Mouse (Mus musculus): ENCODE measurements around the gene Tctex1d4. TPM values are rescaled to one million over a fixed set of nuclear protein-coding genes. Genes with fewer than 3 reads are reported as not detected.
A peak's percentile ranks its signal among the peaks of the same experiment; 100 is the strongest.

The Tctex1d4 gene
- polyA plus RNA-seq, 1 experiment from 2014 or later: 0.60 TPM

DNA sequence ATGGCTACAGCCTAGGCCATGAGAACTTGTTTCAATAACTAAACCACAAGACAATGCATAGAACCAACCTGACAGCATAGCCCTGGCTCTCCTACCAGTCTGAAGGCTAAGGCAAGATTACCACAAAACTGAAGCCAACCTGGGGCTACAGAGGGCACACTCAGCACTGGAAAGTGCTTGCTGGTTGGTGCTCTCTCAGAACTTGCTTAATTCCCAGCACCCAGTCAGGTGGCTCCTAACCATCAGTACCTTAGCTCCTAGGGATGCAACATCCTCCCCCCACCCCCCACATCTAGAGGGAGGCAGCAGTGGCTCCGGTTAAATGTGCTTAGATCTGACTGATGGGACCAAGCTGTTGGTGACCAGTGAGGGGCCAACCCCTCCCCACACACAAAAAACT, 24.8 kb downstream of the Tctex1d4 start:
- Histone ChIP-seq H3K9me3 (ENCODE audit: control insufficient read depth, low read length) (no peaks in the 10 kb centered on the region), H3K4me1 (replicated peaks; ENCODE audit: control insufficient read depth, insufficient read depth, low read length) (no peaks in the 10 kb centered on the region; the same call in none of the 2 replicates), H3K4me3 (ENCODE audit: low read depth, low read length) (no peak overlapping the region), H3K27ac (ENCODE audit: low read depth, low read length) (no peak overlapping the region), H3K36me3 (ENCODE audit: control insufficient read depth, insufficient read depth, low read length) (peaks cover 32% of the 10 kb centered on the region), H3K4me2 (replicated peaks; ENCODE audit: low read depth, low read length) (no peak overlapping the region), H3K27me3 (ENCODE audit: control insufficient read depth, insufficient read depth, low read length) (no peaks in the 10 kb centered on the region), H3K9ac (ENCODE audit: low read depth, low read length) (no peak overlapping the region)
- ATAC-seq (ENCODE audit: low FRiP score) (no peak), DNase-seq (ENCODE audit: low spot score) (no peak)
- 89% methylated on average over 1 of the region's 1 CpGs for WGBS

DNA sequence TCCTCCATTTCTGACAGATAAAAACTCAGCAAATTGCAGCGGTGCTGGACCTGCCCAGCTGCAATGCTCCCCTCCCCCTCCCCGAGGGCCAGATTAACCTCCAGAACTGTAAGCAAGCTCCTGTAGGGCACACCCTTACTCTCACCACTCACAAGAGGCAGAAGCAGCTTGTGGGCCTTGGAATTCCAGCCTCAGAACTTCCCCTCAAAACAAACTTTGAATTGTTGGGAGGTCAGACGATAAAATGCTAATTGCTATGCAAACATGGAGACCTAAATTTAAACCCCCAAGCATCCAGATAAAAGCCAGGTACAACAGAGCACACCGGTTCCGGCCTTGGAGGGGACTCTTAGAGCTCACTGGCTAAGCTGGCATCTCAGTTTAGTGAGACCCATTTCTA, 26.1 kb downstream of the Tctex1d4 start:
- DNase-seq (ENCODE audit: low spot score) (no peak), ATAC-seq (ENCODE audit: low FRiP score) (no peak)
- Histone ChIP-seq H3K27ac (ENCODE audit: low read depth, low read length) (no peak overlapping the region), H3K9me3 (ENCODE audit: control insufficient read depth, low read length) (no peaks in the 10 kb centered on the region), H3K9ac (ENCODE audit: low read depth, low read length) (no peak overlapping the region), H3K4me1 (replicated peaks; ENCODE audit: control insufficient read depth, insufficient read depth, low read length) (no peaks in the 10 kb centered on the region; the same call in none of the 2 replicates), H3K4me2 (replicated peaks; ENCODE audit: low read depth, low read length) (no peak overlapping the region), H3K4me3 (ENCODE audit: low read depth, low read length) (no peak overlapping the region), H3K36me3 (ENCODE audit: control insufficient read depth, insufficient read depth, low read length) (peaks cover 32% of the 10 kb centered on the region), H3K27me3 (ENCODE audit: control insufficient read depth, insufficient read depth, low read length) (no peaks in the 10 kb centered on the region)
- 92% methylated on average over 5 of the region's 5 CpGs for WGBS

DNA sequence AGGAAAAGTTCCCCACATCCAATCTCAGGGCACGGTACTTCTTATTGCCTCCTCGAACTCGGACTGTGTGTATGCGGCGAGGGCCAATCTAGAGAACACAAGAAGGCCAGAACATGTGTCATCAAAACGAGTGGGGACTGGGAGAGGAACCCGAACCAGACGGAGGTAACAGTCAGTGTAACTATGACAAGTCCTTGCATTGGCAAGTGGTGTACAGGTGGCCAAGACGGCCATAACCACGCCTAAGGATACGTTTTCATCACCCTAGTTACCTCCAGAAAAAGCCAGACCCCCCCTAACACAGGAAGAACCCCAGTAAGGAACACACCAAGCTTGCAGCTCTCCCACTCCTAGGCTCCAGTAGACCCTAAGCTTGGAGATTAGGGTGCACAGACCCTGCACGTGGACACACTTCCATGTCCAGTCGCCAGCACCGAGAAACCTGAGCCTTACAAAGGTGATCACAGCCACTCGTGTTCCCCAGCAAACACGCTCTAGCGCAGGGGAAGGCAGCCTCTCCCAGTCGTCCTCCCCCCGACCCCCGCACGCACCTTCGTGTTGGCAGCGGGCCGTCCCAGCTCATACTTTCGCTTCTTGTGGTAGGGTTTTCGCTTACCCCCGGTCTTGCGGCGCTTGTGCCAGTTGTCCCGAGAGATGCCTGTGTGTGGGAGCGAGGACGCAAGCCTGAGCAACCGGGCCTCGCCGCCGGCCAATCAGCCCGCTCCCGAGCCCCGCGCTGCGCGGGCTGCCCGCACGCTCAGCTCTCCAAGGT, 28.6 kb downstream of the Tctex1d4 start:
- H3K36me3 ChIP-seq (ENCODE audit: control insufficient read depth, insufficient read depth, low read length): peaks cover 32% of the 10 kb centered on the region
- peak overlapping the region; percentile 97 for H3K9ac ChIP-seq (ENCODE audit: low read depth, low read length)
- H3K4me3 ChIP-seq (ENCODE audit: low read depth, low read length): peak overlapping the region; percentile 99
- 3% methylated on average over 44 of the region's 44 CpGs for WGBS
- ATAC-seq (ENCODE audit: low FRiP score): peak; percentile 3; the same call in 1 of the 2 replicates
- no peaks in the 10 kb centered on the region; the same call in none of the 2 replicates for H3K4me1 ChIP-seq (replicated peaks; ENCODE audit: control insufficient read depth, insufficient read depth, low read length)
- peak overlapping the region; percentile 92 for H3K4me2 ChIP-seq (replicated peaks; ENCODE audit: low read depth, low read length)
- peak overlapping the region; percentile 90 for H3K27ac ChIP-seq (ENCODE audit: low read depth, low read length)
- no peaks in the 10 kb centered on the region for H3K9me3 ChIP-seq (ENCODE audit: control insufficient read depth, low read length)
- no peaks in the 10 kb centered on the region for H3K27me3 ChIP-seq (ENCODE audit: control insufficient read depth, insufficient read depth, low read length)
- peak; percentile 40 for DNase-seq (ENCODE audit: low spot score)

DNA sequence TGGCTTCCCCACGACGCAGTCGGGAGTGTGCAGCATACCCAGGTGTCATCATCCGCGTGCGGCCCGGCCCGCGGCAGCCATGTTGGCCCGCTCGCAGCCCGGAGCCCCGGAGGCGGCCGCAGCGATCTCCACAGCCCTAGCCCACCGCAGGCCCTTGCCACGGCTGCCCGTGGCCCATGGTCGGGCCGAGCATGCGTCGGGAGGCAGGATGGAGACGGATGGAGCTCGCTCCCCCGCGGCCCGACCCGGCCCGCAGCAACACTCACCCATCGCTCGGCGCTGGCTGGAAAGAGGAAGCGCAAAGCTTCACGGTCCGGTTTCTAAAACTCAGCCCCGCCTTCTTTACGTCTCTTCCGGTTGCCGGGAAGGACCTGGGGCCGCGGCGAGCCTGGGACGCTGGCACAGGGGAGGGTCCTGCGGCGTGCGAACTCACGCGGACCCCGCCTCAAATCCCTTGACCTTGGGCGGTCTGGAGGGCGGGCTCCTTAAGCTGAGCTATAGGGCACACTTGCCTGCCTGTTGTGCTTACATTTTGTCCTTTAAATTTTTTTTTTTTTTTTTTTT, 29.3 kb downstream of the Tctex1d4 start, which contains the start of gene Rps8:
Gene Rps8, minus strand, starts transcription at position 452 of the 564 bp plus-strand sequence.
- H3K27me3 ChIP-seq (ENCODE audit: control insufficient read depth, insufficient read depth, low read length): no peaks in the 10 kb centered on the region
- peak within 1 kb of the TSS; percentile 92 for H3K4me2 ChIP-seq (replicated peaks; ENCODE audit: low read depth, low read length)
- H3K4me1 ChIP-seq (replicated peaks; ENCODE audit: control insufficient read depth, insufficient read depth, low read length): no peaks in the 10 kb centered on the region; the same call in none of the 2 replicates
- ATAC-seq (ENCODE audit: low FRiP score) (peak; percentile 94), DNase-seq (ENCODE audit: low spot score) (peak; percentile 92)
- peak within 1 kb of the TSS; percentile 97 for H3K9ac ChIP-seq (ENCODE audit: low read depth, low read length)
- H3K36me3 ChIP-seq (ENCODE audit: control insufficient read depth, insufficient read depth, low read length): peaks cover 26% of the 10 kb centered on the region
- peak within 1 kb of the TSS; percentile 99 for H3K4me3 ChIP-seq (ENCODE audit: low read depth, low read length)
- WGBS: 0% methylated on average over 50 of the region's 52 CpGs
- H3K27ac ChIP-seq (ENCODE audit: low read depth, low read length): peak within 1 kb of the TSS; percentile 90
- no peaks in the 10 kb centered on the region for H3K9me3 ChIP-seq (ENCODE audit: control insufficient read depth, low read length)

DNA sequence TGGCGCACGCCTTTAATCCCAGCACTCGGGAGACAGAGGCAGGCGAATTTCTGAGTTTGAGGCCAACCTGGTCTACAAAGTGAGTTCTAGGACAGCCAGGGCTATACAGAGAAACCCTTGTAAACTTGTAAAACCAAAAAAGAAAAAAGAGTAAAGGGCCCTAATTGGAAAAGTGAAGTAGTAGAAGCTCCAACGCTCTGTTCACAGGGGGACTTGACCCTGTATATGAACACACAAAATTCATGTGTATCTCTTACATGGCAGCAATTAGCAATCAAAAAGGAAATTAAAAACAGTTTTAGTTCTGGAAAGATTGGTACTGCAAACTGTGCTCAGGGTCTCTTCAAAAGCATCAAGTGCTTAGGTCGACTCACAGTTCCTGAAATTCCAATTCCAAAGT, 29.8 kb downstream of the Tctex1d4 start:
- Histone ChIP-seq H3K4me3 (ENCODE audit: low read depth, low read length) (peak overlapping the region; percentile 99), H3K4me1 (replicated peaks; ENCODE audit: control insufficient read depth, insufficient read depth, low read length) (no peaks in the 10 kb centered on the region; the same call in none of the 2 replicates), H3K9me3 (ENCODE audit: control insufficient read depth, low read length) (no peaks in the 10 kb centered on the region), H3K9ac (ENCODE audit: low read depth, low read length) (peak overlapping the region; percentile 97; the same call in 1 of the 2 replicates), H3K27me3 (ENCODE audit: control insufficient read depth, insufficient read depth, low read length) (no peaks in the 10 kb centered on the region), H3K4me2 (replicated peaks; ENCODE audit: low read depth, low read length) (peak overlapping the region; percentile 92; the same call in 1 of the 2 replicates), H3K27ac (ENCODE audit: low read depth, low read length) (no peak overlapping the region), H3K36me3 (ENCODE audit: control insufficient read depth, insufficient read depth, low read length) (peaks cover 24% of the 10 kb centered on the region)
- WGBS: 36% methylated on average over 6 of the region's 6 CpGs
- ATAC-seq (ENCODE audit: low FRiP score): no peak
- DNase-seq (ENCODE audit: low spot score): no peak

DNA sequence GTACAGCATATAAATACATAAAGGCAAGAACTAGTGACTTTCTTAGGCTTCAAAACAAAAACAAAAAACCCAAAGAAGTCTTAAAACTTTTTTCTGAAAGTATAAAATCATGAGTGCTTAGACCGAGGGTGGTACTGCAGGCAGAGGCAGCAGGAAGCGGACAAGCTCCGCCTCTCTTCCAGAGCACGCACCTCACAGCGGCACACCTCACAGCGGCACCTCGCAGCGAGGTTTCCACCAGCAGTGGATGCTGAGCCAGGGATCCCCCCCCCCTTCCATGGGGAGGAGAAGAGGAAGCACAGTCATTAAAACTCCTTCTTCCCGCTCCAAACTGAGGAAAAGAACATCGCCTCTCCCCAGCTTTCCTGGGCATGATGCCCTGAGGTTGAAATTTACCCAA, 33.1 kb downstream of the Tctex1d4 start:
- Histone ChIP-seq H3K9ac (ENCODE audit: low read depth, low read length) (no peak overlapping the region), H3K36me3 (ENCODE audit: control insufficient read depth, insufficient read depth, low read length) (peaks cover 7% of the 10 kb centered on the region), H3K4me2 (replicated peaks; ENCODE audit: low read depth, low read length) (no peak overlapping the region), H3K4me1 (replicated peaks; ENCODE audit: control insufficient read depth, insufficient read depth, low read length) (no peaks in the 10 kb centered on the region), H3K4me3 (ENCODE audit: low read depth, low read length) (no peak overlapping the region), H3K9me3 (ENCODE audit: control insufficient read depth, low read length) (no peaks in the 10 kb centered on the region), H3K27ac (ENCODE audit: low read depth, low read length) (no peak overlapping the region), H3K27me3 (ENCODE audit: control insufficient read depth, insufficient read depth, low read length) (no peaks in the 10 kb centered on the region)
- no peak for DNase-seq (ENCODE audit: low spot score)
- WGBS: 89% methylated on average over 10 of the region's 10 CpGs
- ATAC-seq (ENCODE audit: low FRiP score): no peak

DNA sequence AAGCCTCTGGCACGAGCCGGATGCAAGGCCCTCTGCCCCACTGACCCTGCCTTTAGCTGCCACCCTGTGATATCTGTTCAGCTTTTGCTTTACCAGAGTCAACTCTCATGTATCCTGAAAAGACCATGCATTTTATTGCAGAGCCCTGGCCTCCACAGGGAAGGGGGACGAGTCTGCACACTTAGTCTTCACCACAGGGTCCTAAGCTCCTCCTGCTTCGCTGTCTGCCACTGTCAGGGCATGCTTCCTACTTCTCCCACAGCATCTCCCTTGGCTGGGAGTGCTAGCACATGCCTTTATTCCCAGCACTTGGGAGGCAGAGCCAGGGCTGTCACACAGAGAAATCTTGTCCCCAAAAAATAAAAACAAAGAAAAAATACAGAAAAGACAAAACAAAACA, 34.6 kb downstream of the Tctex1d4 start:
- Histone ChIP-seq H3K27ac (ENCODE audit: low read depth, low read length) (no peak overlapping the region), H3K9me3 (ENCODE audit: control insufficient read depth, low read length) (no peaks in the 10 kb centered on the region), H3K36me3 (ENCODE audit: control insufficient read depth, insufficient read depth, low read length) (peaks cover 7% of the 10 kb centered on the region), H3K27me3 (ENCODE audit: control insufficient read depth, insufficient read depth, low read length) (no peaks in the 10 kb centered on the region), H3K4me3 (ENCODE audit: low read depth, low read length) (no peak overlapping the region), H3K4me2 (replicated peaks; ENCODE audit: low read depth, low read length) (no peak overlapping the region), H3K4me1 (replicated peaks; ENCODE audit: control insufficient read depth, insufficient read depth, low read length) (no peaks in the 10 kb centered on the region), H3K9ac (ENCODE audit: low read depth, low read length) (no peak overlapping the region)
- 77% methylated on average over 4 of the region's 4 CpGs for WGBS
- no peak for ATAC-seq (ENCODE audit: low FRiP score)
- DNase-seq (ENCODE audit: low spot score): no peak

DNA sequence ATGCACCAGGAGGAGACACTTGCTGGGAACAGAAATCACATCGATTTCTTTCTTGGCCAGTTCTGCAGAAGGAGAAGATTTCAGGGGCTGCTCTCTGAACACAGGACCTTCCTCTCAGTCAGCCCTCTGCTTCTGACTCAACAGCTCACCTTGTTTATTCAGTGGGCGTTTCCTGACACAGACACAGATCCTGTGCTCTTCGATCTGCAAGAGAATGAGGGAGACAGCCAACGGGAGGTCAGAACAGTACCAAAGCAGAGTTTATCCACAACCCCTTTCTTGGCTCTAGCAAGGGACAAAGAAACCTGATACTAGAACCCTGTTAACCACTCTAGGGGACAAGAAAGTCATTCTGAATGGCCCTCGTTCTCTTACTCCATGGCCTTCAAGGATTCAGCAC, 43.3 kb downstream of the Tctex1d4 start:
- ATAC-seq (ENCODE audit: low FRiP score): no peak

More for the DNA sequence above, 43.3 kb downstream of the Tctex1d4 start:
- H3K36me3 ChIP-seq (ENCODE audit: control insufficient read depth, insufficient read depth, low read length): peaks cover 7% of the 10 kb centered on the region
- no peaks in the 10 kb centered on the region for H3K4me1 ChIP-seq (replicated peaks; ENCODE audit: control insufficient read depth, insufficient read depth, low read length)
- H3K4me3 ChIP-seq (ENCODE audit: low read depth, low read length): no peak overlapping the region
- H3K27me3 ChIP-seq (ENCODE audit: control insufficient read depth, insufficient read depth, low read length): no peaks in the 10 kb centered on the region
- no peak for DNase-seq (ENCODE audit: low spot score)
- no peak overlapping the region for H3K27ac ChIP-seq (ENCODE audit: low read depth, low read length)
- no peak overlapping the region for H3K9ac ChIP-seq (ENCODE audit: low read depth, low read length)
- no peaks in the 10 kb centered on the region for H3K9me3 ChIP-seq (ENCODE audit: control insufficient read depth, low read length)
- 91% methylated on average over 5 of the region's 5 CpGs for WGBS
- no peak overlapping the region for H3K4me2 ChIP-seq (replicated peaks; ENCODE audit: low read depth, low read length)
